Mouse (Mus musculus): Measurements from ENCODE around the gene Egfl8. TPM values are rescaled to one million over a fixed set of nuclear protein-coding genes. Genes with fewer than 3 reads are reported as not detected.
A peak's percentile ranks its signal among the peaks of the same experiment; 100 is the strongest.

The Egfl8 gene
- total RNA-seq, 2 experiments from 2014 or later, result 0.47 to 0.92 TPM

DNA sequence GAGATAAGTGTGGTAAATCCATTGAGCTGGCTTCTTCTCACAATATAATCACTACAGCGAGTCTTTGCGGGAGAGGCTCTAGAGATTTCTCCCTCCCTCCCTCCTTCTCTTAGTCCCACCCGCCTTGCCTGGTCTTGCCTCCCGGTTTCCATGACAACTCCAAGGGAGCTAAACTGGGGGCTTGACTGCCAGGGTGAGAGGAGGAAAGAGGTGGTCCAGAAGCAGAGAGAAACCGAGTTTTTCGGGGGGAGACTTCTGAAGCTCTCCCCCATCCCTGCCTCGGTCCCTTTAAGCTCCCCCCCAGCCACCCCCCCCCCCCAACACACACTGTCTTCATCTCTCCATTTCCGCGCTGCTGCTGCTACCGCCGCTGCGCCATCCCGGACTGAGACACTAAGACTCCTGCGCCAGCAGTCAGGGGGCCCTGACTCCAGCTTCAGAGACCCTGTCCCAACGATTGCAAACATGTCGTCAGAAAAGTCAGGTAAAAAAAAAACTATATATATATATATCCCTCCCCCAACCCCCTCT, 13.5 kb upstream of the Egfl8 start, which contains the start of gene Prrt1:
Prrt1 (plus strand) TSS at position 313 of the 531 bp plus-strand sequence.
- no peak for ATAC-seq (replicated peaks; ENCODE audit: poor library complexity)

DNA sequence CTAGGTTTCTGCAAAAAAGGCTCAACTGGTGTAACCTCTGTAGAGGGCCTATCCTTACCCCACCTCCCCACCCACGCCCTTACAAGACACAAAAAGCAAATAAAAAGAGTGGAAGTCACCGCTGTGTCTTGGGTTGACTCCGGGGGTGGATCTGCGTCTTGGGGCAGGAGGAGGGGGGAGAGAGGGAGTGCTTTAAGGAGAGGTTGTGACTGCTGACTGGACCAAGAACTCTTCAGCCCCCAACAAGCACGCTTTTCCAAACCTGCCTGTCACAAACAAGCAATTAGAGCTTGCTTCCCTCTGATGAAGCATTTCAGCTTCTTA, 12.8 kb upstream of the Egfl8 start:
- ATAC-seq (replicated peaks; ENCODE audit: poor library complexity), result no peak

DNA sequence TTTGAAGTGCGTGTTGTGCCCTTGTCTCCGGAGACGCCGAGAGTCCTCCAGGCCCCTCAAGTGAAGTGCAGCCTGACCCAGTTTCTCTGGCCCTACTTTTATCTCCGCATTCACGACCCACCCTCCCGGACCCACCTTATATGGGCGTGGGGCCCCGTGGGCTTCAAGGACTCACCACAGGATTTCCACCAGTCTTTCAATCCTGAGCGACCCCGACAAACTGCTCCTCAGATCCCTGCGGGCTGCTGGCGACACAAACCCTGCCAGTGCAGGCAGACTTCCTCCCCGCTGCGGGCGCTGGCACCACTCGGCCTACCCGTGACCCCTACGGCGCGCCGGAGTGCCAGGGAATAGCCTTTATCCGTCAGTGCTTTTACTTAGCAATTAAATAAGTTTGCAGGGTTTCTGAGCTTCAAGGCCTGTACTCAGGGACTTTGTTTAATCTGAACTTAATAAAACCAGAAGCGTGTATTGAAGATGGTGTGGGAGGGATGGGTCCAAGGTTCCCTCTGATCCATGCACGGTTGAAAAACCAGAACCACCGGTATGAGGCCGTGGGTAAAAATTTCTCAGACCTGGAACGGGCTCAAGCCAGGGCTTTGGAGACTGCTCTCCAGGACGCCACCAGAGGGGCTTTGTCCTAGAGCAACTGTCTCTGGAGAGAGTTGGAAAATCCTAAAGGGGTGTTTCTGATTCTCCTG, 12.3 kb upstream of the Egfl8 start, which contains the start of gene Ppt2:
Ppt2 (minus strand) TSS at position 568 of the 701 bp plus-strand sequence.
- no peak for ATAC-seq (replicated peaks; ENCODE audit: poor library complexity)

DNA sequence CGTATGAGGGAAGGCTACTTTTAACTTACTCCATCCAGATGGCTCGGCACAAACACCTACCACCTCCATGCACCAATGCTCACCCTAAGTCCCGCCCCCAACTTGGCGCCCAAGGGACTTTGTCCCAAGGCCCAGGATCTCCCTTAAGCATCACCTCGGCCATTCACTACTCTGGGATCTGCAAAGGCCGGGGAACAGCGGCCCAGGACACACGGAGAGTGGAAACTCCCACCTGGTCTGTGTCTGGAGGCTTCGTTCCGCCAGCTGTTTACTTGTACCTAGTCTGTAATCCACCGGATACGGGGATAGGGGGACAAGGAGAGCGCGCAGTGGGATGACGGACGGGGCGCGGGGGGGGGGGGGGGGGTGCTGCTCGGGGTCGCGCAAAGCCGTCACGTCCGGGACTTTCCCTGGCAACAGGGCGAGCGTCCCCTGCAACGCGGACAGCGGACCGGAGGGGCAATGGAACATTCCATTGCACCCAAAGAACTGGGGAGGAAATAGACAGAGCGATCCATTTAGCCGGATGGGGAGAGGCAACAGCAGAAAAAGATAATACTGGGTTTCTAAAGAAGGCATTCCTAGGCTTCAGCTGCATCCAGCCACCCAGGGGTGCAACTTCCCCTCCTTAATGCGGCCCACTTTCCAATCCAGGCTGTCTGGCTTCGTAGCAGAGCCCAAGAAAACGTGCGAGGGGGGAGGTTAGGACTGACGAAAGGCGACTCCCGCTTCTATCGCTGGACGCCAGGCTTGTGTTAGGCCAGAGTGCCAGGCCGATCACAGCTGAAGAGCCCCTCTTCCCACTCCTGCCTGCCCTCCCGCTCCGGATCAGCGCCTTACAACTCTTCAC, 11.5 kb upstream of the Egfl8 start:
- peak; percentile 72 for ATAC-seq (replicated peaks; ENCODE audit: poor library complexity)

DNA sequence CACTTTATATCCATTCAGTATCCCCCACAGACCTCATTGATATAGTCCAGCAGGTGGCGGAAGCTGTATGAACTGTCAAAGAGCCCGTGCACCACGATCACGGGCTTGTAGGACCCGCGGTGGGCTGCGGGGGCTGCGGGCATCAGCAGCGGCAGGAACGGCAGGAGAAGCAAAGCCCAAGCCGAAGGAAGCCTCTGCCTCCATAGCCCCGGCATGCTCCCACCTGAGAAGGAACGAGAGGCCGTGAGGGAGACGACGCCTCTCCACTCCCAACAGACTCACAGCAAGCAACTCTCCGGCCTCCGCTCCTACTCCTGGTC, 11.0 kb upstream of the Egfl8 start:
- peak; percentile 47 for ATAC-seq (replicated peaks; ENCODE audit: poor library complexity)

DNA sequence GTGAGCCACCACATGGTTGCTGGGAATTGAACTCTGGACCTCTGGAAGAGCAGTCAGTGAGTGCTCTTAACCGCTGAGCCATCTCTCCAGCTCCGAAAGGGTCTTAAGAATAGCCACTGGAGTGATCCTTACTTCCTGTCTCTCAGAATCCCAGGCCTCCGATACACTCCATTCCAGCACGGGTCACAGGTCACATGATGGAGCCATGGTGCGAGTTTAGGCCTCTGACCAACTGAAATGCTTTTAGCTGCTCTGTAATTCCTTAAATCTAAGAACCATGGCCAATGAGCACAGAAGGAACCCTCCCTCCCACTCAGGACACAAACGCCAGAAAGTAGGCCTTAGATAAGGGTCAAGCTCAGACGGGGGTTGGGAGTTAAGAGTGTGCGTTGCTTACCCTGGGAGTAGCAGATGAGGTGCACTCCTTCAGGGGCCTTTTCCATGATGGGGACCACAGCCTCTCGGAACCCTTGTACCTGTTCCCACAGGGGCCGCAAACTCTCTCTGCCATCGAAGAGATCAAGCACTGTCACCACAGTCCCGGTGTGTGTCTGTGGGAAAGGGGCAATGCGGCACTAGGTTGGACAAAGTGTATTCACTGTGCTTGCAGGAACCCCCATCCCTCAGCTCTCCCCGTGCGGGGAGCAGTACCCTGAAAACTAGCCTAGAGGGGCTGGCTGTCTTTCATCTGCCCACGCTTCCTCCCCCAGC, 10.4 kb upstream of the Egfl8 start:
- no peak for ATAC-seq (replicated peaks; ENCODE audit: poor library complexity)

DNA sequence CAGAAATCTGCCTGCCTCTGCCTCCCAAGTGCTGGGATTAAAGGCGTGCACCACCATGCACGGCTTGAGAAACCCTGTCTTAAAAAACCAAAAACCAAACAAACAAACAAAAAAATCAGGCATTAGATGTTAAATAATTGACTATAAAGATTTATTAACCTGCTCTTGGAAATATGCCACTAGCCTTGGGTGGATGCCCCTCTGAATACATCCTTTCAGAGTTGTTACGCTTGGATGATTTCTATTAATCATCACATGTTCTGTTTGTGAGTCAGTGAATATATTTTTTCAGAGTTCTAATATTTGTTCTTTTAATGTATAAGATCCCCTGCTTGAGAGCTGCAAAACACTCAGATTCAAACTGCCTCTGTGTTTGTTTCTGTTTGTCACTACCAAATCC, 9.2 kb upstream of the Egfl8 start:
- no peak for ATAC-seq (replicated peaks; ENCODE audit: poor library complexity)

DNA sequence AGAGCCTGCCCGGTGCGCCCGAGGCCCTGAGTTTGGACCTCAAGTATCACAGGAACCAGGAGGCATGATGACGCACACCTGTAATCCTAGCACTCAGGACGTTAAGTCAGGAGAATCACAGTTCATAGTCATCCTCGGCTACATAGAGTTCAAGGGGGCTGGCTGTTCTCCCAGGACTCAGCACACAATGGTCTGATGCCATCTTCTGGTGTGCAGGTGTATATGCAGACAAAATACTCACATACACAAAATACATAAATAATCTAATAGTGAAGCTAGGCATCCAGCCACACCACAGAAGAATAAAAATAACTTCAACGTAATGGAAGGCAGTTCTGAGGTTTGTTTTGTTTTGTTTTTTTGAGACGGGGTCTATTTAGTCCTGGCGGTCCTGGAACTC, 7.4 kb upstream of the Egfl8 start:
- ATAC-seq (replicated peaks; ENCODE audit: poor library complexity), result no peak

DNA sequence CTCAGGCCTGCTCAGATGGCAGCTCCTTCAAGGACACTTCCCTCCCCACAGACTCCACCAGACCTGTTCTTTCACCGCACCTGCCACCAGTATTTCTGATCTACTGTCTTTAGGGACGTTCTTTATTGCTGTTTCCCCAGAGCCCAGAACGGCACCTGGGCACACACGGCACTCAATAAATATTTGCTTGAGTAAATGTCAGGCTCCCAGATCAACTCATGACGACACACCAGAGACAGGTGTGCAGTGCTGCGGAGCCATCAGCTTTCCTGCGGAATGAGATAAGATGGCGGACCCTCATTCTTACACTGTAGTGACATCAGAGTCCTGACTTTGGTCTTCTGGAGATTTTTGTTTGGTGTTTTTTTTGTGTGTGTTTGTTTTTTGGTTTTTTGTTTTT, 5.2 kb upstream of the Egfl8 start:
- ATAC-seq (replicated peaks; ENCODE audit: poor library complexity), result no peak

DNA sequence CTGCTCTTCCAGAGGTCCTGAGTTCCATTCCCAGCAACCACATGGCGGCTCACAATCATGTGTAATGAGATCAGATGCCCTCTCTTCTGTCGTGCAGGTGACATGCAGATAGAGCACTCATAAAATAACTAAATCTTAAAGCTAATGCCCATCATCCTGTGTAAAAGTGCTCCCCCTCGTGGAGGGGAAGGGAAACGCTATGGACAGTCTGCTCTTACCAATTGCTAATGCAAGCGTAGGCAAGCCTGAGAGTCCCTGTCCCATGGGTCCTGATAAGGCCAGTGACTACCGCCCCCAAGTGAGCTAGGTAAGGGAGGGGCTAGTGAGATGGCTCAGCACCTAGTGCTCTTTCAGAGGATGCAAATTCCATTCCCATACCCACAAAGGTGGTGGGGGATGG, 3.2 kb upstream of the Egfl8 start:
- peak; percentile 97 for ATAC-seq (replicated peaks; ENCODE audit: poor library complexity)

DNA sequence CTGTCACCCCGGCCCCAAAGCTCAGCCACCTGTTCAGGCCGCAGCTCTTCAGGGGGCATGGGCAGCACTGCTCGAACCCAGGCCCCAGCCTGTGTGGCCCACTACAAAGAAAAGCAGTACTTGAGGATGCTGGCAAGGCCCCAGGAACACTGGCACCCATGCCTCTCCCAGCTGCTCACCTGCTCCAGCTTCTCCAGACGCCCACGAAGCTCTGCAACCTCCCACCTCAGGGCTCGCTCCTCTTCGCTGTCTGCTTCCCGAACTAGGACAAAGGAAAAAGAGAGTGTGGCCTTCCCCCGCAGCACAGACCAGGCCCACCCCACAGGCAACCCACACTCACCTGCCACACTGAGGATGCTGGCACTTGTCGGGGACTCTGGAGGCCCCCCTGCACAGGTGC, 1.9 kb downstream of the Egfl8 start:
- ATAC-seq (replicated peaks; ENCODE audit: poor library complexity), result no peak

DNA sequence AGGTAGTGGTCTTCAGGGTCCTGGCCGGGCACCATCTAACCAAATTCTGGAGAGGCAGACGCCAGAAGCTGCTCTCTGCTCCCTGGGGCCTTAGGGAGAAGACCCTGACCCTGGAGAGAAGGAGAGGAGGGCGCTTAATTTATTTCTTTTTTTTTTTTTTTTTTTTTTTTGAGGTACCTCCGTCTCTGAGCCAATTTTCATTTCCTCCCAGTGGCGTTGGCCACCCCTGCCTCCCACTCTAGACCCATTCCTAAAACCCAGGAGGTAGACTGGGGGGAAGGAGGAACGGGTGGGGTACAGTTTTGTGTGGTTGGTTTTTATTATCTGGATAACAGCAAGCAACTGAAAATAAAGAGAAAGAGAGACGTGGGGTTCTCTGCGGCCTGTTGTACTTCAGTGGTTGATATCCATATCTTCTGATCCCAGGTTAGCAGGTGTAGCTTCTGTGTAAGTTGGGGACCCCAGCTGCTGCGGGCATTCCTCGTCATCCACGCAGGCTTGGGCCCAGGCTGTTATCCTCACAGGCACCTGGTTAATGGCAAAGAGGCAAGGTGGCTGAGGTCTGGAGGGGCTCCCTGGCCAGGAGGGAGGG, 2.6 kb downstream of the Egfl8 start:
- ATAC-seq (replicated peaks; ENCODE audit: poor library complexity), result peak; percentile 95

DNA sequence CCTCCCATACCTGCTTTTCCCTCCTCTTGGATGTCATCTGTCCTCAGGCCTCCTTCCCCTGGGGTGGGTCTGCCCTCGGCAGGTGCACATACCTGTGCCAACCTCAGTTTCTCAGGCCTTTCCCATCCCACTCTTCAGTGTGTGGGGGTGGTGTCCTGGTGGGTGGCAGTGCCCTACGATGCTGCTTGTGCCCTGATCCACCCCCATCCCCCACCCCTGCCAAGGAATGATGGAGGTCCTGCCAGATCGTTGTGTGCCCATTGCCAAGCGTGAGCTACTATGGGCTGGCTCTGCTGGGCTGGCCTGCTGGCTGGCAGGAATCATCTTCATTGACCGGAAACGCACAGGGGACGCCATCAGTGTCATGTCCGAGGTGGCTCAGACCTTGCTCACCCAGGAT, 4.7 kb downstream of the Egfl8 start:
- ATAC-seq (replicated peaks; ENCODE audit: poor library complexity), result no peak

DNA sequence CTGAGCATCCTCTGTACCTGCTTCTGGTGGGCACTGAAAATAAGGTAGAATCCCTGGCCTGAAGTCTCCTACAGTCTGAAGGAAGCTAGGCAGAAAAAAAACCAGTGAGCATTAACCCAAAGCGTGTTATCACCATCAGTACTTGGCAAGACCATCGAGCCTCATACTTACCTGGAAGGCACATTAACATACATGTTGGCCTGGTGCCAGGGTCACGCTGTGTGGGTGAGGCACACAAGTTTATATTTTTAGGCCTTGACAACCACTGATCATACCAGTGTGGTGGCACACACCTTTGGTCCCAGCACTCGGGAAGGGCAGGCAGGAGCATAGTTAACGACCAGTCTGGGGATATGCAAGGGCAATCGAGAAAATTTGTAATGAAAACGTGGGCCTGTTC, 7.8 kb downstream of the Egfl8 start:
- no peak for ATAC-seq (replicated peaks; ENCODE audit: poor library complexity)

DNA sequence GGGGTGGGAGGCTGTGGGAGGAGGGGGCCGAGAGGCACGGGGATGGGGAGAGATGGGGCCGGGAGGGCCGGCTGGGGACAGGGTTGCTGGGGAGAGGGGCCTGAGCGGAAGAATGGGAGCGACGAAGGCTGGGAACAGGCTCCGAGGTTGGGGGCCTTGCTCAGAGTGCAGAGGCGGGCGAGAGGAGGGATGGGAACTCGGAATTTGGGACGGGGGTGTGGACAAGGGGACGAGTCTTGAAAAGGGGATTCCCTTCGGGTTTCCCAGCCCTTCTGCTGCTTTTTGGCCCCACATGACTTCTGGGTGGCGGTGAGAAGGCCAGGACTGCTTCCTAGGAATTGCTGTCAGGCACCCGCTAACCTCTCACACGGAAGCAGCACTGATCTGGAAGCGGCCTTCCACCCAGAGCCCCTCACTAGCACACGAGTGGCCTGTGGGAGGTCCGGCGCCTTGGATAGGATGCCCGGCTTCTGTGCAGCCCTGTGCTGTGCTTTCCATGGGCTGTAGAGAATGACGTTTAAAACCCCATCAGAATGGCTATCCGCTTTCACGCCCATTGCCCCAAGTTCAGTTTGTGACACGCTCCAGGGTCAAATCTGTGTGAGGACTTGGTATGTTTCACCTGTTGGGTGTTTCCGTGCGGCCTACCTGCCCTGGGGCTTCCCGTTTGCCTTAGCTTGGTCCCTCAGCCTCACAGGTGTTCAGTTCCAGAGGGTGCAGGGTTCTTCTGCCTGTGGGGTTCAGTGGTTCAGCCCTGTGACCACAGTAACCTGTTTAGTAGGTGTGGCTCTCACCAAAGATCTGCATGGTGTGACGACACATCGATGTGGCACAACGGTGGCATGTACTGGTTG, 9.4 kb downstream of the Egfl8 start:
- no peak for ATAC-seq (replicated peaks; ENCODE audit: poor library complexity)

DNA sequence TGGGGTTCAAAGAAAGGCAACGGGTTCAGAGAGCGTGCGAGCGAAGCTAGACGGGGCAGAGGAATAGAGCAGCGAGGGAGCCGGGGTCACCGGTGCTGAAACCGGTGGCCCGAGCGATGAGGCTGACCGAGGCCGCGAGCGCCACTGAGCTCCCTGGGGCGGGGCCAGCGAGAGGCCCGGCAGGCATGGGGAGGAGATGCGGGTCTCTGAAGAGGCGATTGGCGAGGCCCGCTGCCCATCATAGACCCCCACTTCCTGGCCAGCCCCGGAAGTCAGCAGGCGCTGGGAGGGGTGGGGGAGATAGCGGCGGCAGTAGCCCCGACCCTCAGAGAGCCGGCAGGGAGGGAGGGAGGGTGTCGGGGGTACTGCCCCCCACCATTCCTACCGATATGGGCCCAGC, 10.2 kb downstream of the Egfl8 start:
- ATAC-seq (replicated peaks; ENCODE audit: poor library complexity), result peak; percentile 45

DNA sequence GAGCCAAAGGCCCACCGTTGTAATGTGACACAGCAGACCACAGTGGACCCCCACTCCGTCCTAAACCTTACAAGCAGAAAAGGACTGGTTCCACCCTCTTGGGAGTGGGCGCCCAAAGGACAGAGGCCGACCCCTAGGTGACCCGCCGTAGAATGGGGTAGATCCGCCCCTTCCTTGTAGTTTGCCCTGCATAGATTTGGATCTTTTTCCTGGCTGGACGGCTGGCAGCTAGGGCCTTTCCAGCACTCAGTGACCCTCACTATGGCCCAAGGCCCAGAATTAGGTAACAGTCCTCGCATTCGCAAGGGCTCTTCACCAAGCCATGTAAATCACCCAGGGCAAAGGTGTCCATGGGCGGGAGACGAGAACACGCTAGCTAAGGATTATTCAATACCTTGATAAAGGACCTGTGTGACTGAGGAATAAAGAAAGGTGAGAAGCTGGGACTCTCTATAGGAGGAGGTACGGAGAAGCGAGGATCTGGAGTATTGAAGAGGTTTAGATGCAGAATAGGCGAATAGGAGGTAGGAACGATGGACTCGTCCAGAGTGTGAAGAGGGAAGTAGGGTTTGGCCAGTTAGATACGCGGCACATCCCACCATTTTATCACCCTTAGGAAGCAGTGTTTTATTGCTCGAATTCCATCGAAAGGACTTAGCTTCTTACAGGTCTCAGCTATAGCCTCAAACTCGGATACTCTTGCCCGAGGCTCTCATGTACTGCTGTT, 11.1 kb downstream of the Egfl8 start:
- no peak for ATAC-seq (replicated peaks; ENCODE audit: poor library complexity)

DNA sequence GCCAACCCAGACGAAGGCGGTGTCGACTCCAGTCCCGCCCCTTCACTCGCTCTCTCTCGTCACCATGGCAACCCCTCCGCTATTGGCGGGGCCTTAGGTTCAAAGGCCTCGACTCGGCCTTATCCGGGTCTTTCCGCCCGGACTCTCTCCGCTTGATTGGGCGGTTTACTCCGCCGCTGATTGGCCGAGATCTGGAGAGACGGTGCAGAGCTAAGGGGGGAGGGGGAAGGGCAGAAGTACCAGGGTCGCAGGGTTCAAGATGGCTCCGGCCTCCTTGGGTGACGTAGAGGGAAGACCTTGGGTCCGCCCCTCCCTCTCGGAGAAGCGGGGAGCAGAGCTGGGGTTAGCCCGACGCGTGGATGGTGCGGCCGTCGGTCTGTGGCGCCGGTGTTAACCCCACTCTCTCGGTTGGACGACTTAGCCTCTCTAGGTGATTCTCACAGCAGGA, 11.7 kb downstream of the Egfl8 start, which contains the start of gene Agpat1:
Agpat1 (plus strand) TSS at position 202 of the 448 bp plus-strand sequence.
- peak; percentile 73 for ATAC-seq (replicated peaks; ENCODE audit: poor library complexity)

DNA sequence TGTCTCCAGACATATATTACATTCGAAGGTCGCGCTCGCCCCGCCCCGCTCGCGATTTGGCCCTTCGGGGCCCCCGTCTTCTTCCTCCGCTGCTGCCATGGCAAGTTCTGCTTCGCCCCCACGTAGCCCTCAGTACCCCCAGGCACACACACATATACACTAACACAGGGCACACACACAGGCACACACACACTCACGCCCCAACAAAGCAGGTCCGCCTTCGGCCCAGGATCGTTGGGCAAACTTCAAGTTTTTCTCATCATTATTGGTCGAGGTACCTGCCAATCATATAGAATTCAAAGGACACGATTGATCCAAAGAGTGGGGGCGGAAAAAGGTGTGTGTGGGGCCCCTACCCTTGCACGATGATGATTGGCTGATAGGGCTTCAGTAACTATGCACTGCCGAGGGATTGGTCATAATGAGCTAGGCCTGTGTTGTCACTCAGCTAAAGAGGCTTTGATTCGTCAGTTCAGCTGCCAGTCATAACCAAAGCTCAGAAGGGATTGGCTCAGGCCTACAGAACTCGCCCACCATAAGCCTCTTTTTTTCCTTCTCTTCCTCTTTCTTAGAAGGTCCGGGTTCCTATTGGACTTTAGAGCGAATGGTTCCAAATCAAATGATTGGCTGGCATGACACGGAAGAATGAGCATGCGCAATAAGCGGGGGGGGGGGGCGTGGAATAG, 12.3 kb downstream of the Egfl8 start, which contains the start of gene Rnf5:
Rnf5 (minus strand) TSS at position 316 of the 686 bp plus-strand sequence.
- peak; percentile 72 for ATAC-seq (replicated peaks; ENCODE audit: poor library complexity)

Measured in megakaryocyte progenitor cell, adult 5-6 weeks (primary cell).